Mouse (Mus musculus) ovary, postnatal 14 days (tissue): Measurements from ENCODE around the gene Nuf2.
A peak's percentile ranks its signal among the peaks of the same experiment; 100 is the strongest.
"Not testable (repeated sequence)": the region's sequence is repeated elsewhere in the genome, so short reads cannot be mapped to it uniquely, and the experiment has no call there.

Experiments
- DNase-seq: peaks from one replicate; pipeline ENCODE4 v3.0.0; 2022; ENCODE audit warnings: low spot score

Gene Nuf2

DNA sequence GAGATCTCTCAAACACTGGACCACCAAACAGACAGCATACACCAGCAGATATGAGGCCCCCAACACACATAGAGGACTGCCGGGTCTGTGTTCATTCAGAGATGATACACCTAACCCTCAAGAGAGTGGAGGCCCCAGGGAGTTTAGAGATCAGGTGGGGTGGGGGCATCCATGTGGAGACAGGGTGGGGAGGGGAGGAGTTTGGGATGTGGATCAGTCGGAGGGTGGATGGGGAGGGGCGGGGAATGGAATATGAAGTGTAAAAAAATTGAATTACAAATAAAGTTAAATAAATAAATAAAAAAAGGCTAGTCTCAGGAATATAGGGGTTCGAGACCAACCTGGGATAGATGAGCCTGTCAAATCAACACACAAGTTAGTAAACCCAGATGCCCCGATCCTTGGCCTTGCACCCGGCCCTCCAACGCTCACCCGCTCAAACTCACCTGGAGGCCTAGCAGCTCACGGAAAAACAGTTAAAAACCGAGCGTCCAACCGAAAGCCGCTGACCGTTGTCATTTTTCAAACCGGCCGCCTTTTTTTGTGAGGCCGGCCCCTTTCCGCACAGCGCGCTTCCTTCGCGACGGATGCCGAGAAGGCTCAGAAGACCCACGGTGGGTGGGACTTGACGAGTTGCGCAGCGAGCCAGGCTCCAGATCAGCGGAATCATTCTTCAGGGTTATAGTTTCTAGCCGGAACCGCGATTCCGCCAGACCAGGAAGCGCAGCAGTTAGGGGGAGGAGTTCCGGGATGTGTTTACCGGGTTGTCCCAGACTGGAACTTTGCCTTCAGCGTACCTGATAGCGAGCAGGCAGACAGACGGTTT lies at the start of gene Nuf2:
Nuf2 (minus strand) TSS at position 589 of the 826 bp plus-strand sequence.
- peak; percentile 99 for DNase-seq

DNA sequence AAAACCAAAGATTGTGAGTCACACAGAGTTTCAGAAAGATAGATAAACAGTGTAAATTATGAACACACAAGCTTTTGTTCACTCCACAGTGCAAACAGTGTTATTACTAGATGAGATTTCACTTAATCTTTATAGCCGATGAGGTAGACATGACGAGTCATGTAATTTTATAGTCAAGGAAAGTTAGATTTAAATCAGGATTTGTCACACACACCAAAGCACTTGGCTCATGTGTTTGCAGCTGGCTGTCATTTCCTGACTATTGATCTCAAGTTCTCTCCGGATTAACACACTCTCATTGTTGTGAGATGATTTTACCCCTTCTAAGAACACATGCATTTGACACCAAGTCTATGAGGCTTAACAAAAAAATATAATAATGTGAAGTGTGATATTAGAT lies 48.3 kb upstream of the Nuf2 start:
- no peak for DNase-seq

DNA sequence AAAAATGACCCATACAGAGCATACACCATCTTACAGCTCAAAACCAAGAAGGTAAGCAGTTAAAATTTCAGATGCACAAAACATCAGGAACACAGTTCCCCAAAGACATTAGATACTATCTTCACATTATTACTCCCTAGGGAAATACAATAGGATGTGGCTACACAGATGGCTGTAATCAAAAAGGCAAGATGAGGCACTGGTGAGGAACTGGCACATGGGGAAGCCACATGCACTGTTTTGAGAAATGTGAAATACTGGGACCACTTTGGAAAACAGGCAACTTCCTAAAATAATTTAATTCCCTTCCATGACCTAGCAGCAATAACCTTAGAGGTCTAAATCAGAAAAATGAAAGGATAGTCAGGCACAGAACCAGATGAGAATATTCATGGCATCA lies 42.9 kb upstream of the Nuf2 start:
- DNase-seq = no peak

GRCm38 (mm10) chr1:169555621-169556020 lies 24.4 kb upstream of the Nuf2 start:
- DNase-seq = no peak

DNA sequence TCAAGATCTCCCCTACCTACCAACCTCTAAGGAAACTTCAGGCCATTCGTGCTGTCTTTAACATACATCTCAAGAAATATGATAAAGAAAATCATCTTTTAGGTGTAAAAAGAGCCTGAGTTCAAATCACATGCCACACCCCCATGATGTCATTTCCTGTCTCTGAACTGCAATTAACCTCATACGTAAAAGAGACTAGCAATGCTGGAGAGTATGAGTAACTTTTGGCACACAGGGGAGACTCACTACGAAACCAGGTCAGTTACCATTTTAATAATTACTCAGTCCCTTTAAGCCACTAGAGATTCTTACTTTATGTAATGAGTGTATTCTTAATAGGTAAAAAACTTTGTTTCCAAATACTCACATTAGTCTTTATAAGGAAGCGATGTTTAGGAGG lies 23.8 kb upstream of the Nuf2 start:
- no peak for DNase-seq

DNA sequence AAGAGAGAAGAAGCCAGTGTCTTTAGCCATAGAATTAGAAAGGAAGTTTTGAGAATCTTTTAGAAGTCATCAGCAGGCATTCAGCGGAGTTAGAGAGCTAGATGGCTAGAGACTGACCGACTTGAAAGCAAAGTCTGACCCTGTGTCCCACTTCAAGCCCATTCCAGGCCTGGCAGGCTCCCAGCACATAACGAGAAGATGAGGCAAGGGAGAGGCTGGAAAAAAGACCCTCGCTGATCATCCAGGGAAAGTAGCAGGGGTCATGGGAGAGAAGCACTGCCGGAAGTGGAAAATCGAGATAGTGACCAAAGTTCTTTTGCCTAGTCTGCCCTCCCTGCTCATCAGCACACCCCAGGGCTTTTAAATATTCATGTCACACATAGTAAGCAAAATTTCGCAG lies 22.2 kb upstream of the Nuf2 start:
- DNase-seq = no peak

GRCm38 (mm10) chr1:169540415-169540814 lies 9.2 kb upstream of the Nuf2 start:
- DNase-seq = no peak

DNA sequence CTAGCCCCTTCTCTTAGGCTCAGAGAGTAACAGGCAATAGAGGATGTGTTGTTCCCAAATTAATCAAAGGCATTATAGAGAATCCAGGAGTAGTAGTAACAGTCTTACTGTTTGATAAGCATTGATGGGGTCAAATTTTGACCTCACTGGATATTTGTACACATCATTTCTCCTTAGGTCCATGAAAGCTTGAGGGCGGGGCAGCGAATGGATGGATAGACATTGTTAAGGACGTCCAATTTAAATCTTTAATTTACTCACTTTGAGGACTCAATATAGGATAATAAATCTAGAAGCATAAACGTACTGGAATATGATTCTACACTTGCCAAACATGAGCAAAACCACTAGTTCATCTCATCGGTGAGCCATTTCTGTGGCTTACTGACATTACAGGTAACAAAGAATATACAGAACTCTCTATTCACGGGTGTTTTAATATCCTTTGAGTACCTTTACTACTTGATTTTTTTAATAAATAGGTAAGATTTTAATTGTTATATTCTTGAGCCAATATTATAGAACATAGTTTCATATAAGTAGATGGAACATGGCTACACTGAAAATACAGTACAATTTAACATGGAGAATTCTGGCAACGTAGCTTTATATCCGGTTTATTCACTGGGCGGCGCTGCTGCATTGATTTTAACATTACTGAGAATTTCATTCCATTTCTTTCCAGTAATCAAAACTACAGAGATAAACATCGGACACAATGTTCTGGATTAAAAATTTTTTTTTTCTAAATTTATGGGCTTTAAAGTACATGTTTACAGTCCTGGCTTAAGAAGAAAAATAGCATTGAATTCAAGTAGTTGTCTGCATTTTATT lies 655 bp upstream of the Nuf2 start:
- DNase-seq = peak; percentile 37

DNA sequence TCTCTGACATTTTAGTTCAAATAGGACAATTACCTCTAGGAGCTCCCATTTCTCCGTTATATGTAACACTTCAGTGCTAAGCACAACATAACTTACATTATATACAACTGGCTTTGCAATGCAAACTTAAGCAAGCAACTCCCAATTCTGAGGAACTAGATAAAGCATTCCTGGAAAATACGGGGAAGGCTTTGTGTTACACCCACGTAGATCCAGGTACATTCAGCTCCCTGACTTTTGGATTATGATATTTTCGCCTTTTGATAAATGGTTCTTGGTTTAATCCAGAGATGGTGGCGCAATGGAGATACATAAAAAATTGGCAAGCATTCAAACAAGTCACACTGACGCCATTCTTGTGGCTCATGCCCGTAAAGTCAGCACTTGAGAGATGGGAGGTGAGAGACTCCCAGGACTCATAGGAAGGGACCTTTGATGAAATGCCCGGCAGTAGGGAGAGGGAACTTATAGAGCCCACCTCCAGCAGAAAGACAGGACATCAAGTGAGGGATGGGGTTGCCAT lies 1.2 kb downstream of the Nuf2 start:
- DNase-seq = no peak

DNA sequence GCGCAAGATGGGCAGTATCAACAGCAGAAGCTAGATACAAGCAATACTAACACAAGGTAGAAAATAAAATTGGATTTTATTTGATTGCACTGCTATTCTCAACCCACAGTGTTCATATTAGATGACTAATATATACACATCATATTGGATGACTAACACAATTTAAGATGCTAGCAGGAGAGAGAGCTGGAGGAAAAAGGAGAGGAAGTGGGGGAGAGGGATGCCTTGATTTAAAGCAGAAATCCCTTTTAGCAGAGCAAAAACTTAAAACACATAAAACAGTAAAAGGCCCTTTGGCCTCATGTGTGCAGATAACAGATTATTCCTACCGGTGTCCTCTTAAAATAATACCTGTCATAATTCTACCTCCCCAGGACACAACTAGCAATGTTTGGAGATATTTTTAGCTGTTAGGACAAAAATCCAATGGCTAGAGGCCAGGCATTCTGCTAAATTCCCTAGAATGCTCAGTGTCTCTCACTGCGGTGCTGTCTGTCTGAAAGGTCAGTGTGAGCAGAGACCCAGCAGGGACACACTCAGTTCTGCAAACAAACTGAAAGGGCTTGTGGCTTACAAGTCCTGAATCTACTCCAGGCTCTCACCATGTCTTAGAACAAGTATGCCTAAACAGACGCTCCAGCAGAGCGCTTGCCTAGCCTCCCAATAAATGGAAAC lies 5.1 kb downstream of the Nuf2 start:
- no peak for DNase-seq

DNA sequence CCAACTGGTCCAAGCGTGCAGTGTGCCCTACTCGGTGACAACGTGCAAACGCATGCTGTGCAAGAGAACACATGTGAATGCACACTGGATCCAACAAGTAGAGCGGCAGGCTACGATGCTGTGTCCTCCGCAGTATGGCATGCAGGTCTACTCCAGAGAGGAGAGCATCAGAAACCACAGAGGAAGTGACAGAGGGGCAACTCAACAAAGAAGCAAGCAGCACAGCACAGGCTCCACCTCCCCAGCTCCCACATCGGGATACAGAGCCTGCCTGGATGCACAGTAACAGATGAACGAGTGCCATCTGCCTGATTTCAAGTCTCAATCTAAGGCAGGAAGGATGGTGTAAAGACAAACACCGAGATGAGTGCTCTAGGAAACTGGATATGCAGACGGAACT lies 11.9 kb downstream of the Nuf2 start:
- no peak for DNase-seq

DNA sequence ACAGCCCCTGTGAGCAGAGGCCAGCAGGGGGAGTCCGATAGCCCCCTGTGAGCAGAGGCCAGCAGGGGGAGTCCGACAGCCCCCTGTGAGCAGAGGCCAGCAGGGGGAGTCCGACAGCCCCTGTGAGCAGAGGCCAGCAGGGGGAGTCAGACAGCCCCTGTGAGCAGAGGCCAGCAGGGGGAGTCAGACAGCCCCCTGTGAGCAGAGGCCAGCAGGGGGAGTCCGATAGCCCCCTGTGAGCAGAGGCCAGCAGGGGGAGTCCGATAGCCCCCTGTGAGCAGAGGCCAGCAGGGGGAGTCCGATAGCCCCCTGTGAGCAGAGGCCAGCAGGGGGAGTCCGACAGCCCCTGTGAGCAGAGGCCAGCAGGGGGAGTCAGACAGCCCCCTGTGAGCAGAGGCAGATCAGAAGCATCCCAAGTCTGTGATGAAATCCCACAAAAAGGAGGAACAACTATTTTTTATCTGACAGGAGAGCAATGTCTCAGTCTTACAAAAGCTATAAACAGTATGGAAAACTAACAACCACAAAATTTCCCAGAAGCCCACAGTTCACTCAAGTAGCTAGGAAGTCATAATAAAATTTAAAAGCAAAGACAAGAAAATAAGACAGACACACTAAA lies 13.3 kb downstream of the Nuf2 start:
- DNase-seq = not testable (repeated sequence)

DNA sequence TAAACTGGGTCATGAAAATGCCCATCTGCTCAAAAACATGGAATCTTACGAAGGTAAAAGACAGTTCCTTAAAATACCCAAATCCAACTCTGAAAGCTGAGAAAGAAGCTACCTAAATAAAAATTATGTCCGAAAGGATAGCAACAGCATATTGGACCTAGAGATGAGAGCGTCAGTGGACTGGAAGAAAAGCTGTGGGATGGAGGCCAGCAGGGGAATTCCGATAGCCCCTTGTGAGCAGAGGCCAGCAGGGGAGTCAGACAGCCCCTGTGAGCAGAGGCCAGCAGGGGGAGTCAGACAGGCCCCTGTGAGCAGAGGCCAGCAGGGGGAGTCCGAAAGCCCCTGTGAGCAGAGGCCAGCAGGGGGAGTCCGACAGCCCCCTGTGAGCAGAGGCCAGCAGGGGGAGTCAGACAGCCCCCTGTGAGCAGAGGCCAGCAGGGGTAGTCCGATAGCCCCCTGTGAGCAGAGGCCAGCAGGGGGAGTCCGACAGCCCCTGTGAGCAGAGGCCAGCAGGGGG lies 13.8 kb downstream of the Nuf2 start:
- no peak for DNase-seq

DNA sequence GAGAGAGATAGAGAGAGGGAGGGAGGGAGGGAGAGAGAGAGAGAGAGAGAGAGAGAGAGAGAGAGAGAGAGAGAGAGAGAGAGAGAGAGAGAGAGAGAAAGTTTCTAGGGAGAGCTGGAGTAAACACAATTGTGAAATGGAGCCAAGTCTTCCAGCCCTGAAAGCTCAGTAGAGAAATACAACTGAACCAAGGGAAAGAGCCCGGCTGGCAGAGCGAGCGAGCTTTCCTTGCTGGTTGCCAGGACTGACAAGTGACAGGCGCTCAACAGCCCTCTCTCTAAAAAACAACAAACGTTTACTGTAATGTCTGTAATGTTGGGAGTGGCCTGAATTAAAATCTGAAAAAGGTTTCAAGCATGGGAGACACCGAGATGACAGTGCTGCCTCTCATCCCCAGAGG lies 24.9 kb downstream of the Nuf2 start:
- no peak for DNase-seq

DNA sequence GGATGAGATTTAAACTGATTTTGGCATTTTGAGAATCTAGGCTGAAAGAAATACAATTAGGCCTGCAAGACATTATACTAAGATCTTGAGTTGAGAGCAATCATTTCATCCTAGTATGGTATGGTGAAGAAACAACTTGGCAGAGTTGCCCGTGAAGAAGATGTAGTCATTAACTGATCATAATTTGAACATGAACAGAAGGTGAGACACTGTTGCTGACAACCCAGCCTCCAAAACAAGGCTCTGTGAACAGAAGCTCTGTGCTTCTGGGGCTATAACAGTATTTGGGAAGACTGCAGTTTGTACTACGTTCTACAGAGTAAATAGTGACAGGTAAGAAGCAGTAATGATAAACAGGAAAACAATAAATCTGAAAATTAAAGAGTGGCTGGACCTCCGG lies 28.4 kb downstream of the Nuf2 start:
- DNase-seq = no peak

GRCm38 (mm10) chr1:169495621-169496020 lies 35.6 kb downstream of the Nuf2 start:
- DNase-seq = peak; percentile 26

- DNase-seq = no peak
Observed at GRCm38 (mm10) chr1:169491561-169491960, 39.7 kb downstream of the Nuf2 start.

GRCm38 (mm10) chr1:169485408-169485885 lies 45.8 kb downstream of the Nuf2 start:
- DNase-seq = no peak

GRCm38 (mm10) chr1:169484565-169484964 lies 46.7 kb downstream of the Nuf2 start:
- no peak for DNase-seq

DNA sequence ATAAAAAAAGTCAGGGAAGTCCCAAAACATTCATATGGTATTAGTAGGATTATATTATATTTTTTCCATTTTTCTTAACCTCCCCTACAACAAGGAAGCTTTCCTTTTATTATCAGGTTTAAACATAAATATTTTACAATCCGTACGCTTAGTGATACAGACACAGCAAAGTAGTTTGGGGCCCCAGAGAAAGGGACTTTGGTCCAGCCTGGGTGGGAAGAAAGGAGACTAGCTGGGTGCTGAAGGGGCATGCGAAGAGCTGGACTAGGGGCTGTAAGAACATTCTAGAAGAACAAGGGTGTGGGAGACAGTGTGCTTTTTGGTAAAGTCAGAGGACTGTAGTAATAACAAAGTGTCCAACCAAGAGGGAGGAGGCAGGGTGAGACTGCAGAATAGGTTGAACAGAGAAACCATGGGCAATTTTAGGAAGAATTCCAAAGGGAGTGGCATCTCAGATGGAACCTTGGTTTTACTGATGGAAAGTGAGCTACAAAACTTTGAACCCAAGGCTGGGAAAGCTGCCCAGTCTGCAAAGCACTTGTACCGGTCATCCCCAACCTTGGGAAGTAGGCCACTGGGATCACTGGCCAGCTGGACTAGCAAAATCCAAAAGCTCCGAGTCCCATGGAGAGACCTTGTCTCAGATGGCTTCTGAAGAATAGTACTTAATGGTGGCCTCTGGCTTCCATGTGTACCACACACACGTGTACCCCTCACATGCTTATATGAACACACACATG lies 48.5 kb downstream of the Nuf2 start:
- no peak for DNase-seq

- no peak for DNase-seq
Observed at GRCm38 (mm10) chr1:169471185-169471584, 60.1 kb downstream of the Nuf2 start.
